Mouse (Mus musculus) cortical plate, adult 2 months (tissue): ENCODE data around the gene Cdh15. TPM values are rescaled to one million over a fixed set of nuclear protein-coding genes. Genes with fewer than 3 reads are reported as not detected.

Experiments used
- H3K27ac ChIP-seq: fragments of 200-500 bp; 2 replicates; pipeline ENCODE4 v1.5.1; 2012; ENCODE audit warnings: low read length, control low read depth, inconsistent platforms; ENCODE audit not compliant: insufficient read depth
- H3K4me1 ChIP-seq: fragments of 200-500 bp; 2 replicates; pipeline ENCODE4 v1.6.1; 2011; ENCODE audit warnings: low read length; ENCODE audit not compliant: control insufficient read depth, insufficient read depth
- H3K4me3 ChIP-seq: fragments of 200-500 bp; 2 replicates; pipeline ENCODE4 v1.5.1; 2011; ENCODE audit warnings: mild to moderate bottlenecking, low read length, control low read depth; ENCODE audit not compliant: insufficient read depth
- CTCF ChIP-seq: fragments of 200-500 bp; IDR thresholded peaks from 2 replicates; pipeline ENCODE4 v1.5.1; 2011; ENCODE audit warnings: mild to moderate bottlenecking, control low read depth, low read length; ENCODE audit not compliant: insufficient read depth; ENCODE audit errors: extremely low read depth
- POLR2A ChIP-seq: fragments of 200-500 bp; IDR thresholded peaks from 2 replicates; pipeline ENCODE4 v1.6.1; 2011; ENCODE audit warnings: mild to moderate bottlenecking, low read length, control low read depth; ENCODE audit not compliant: insufficient read depth; ENCODE audit errors: extremely low read depth
- polyA plus RNA-seq: library from polyadenylated mRNA; depleted of rRNA; stranded (reverse); fragments of >200 nt; gene quantifications from 2 replicates; pipeline ENCODE4 v1.2.3, GENCODE M21; 2012

Cdh15 gene
- polyA plus RNA-seq, 1 experiment = 1.1 TPM

DNA sequence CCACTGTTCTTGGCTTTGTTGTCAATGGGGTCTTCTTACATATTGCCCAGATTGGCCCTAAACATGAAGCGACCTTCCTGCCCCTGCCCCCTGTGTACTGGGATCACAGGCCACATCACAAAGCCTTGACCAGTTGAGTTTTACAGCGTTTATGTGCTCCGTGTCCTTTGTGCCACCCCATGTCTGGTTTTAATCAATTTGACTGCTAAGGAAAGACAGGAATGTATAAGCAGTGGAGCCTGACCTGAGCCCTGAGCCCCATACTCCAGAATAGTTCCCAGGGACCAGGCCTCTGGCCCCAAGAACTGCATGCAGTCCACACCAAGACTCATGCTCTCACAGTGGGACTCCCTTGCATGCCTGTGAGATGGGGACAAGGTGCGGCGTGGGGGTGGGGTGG, 27.4 kb downstream of the Cdh15 start:
- Histone ChIP-seq H3K4me3 (no peak overlapping the region), H3K4me1 (no peaks in the 10 kb centered on the region), H3K27ac (no peak overlapping the region)
- TF ChIP-seq CTCF (no peak), POLR2A (no peak)

DNA sequence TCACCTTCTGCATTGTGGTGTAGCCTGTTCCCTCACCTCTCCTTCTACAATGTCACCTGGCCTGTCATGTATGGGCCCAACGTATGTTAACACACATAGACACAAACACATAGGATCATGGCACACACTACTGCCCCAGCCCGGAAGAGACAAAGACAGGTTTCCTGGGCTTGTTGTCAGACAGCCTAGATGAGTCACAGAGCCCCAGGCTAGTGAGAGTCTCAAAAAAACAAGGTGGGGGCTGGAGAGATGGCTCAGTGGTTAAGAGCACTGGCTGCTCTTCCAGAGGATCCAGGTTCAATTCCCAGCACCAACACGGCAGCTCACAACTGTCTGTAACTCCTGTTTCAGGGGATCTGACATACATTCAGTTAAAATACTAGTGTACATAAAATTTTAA, 30.5 kb downstream of the Cdh15 start:
- Histone ChIP-seq H3K4me3 (no peak overlapping the region), H3K27ac (no peak overlapping the region), H3K4me1 (no peaks in the 10 kb centered on the region)
- TF ChIP-seq CTCF (no peak), POLR2A (no peak)

DNA sequence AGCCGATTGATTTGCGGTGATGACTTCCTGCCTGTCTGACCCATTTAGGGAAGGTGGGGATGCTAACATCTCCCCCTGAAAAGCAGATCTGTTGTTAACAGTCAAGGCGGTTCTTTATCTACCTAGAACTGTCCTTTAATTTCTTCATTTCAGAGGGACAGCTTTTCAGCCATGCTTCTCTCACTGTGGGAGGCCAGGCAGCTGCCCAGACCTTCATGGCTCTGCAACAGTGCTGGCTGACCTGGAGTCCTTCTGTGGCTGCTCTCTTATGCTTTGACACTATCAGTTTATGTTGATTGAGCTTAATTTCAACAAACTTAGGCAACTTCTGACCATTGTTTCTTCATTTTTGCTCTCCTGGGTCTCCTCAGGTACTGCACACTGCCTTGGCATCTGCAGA, 32.5 kb downstream of the Cdh15 start:
- no peaks in the 10 kb centered on the region for H3K4me1 ChIP-seq
- TF ChIP-seq POLR2A (no peak), CTCF (no peak)
- H3K27ac ChIP-seq = no peak overlapping the region
- no peak overlapping the region for H3K4me3 ChIP-seq

DNA sequence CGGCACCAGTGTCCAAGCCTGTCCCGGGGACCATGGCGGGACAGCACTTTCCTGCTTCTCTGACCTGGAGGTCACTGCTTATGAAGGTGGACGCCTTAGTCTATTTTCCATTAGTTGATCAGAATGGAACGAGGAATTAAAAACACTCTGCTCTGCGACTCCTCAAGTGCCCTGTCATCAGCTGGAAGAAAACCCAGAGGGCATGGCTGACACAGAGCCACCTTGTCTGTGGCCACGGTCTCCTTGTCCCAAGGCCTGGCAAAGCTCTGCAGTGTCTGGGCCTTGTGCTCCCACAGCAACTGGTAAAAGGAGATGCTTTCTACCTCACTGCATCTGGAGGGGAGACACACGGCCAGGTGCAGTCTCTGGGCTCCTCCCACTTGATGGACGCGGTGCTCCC, 35.9 kb downstream of the Cdh15 start:
- H3K4me1 ChIP-seq = no peaks in the 10 kb centered on the region
- H3K27ac ChIP-seq = no peak overlapping the region
- H3K4me3 ChIP-seq = no peak overlapping the region
- TF ChIP-seq POLR2A = no peak
- no peak for TF ChIP-seq CTCF

DNA sequence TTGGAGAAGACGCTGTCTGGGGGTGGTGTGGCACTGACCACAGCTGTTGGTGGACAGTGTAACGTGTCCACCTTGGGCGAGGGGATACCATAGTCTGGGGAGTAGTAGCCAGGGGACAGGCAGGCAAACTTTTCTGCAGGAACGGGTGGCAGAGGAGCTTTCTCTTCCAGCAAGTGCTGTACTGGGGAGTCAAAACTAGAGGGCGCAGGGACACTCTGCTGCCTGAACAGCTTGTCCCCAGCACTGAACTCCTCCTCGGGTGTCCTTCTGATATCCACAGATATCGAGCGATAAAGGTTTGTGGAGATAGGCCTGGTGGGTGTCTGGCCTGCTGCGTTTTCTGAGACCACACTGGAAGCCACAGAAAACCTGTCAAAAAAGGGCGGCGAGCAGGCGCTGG, 43.7 kb downstream of the Cdh15 start:
- Histone ChIP-seq H3K27ac (no peak overlapping the region), H3K4me1 (no peaks in the 10 kb centered on the region), H3K4me3 (no peak overlapping the region)
- TF ChIP-seq POLR2A (no peak), CTCF (0 out of 2 replicates have a peak, but pooled peaks have one; percentile 7)

DNA sequence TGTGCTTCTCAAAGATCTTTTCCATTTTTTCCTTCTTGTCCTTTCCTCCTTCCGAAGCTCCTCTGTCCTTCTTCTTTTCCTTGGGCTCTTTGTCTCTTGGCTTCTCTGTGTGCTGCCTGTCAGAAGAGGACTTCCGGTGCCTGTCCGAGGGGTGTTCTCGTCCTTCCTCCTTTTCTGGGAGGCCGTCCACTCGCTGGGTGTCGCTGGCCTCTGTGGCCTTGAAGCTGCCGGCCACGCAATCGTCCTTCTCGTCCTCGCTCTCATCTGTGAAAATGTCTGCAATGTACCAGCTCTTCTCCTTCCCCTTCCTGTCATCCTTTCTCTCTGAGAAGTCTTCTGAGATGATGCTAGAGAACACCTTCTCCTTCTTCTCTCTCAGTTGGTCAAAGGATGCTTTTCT, 45.7 kb downstream of the Cdh15 start:
- H3K27ac ChIP-seq = no peak overlapping the region
- no peak overlapping the region for H3K4me3 ChIP-seq
- TF ChIP-seq POLR2A = no peak
- TF ChIP-seq CTCF = no peak
- no peaks in the 10 kb centered on the region for H3K4me1 ChIP-seq

DNA sequence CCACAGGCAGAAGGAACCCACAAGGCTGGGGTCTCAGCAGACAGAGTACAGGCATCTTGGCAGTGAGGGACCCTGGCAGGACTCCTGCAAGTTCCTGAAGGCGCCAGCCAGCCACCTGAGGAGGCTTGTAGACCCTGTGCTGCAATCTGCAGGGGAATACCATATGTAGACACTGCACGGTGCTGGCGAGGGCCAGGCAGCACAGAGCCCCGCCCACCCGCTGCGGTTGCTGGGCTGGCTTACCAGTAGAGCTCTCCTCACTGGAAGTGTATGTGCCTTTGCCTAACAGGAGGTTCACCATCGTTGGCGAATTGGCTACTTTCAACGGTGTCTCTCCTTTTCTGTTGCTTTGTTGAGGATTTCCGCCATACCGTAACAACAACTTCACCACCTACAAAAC, 48.6 kb downstream of the Cdh15 start:
- TF ChIP-seq CTCF (no peak), POLR2A (no peak)
- no peak overlapping the region for H3K27ac ChIP-seq

DNA sequence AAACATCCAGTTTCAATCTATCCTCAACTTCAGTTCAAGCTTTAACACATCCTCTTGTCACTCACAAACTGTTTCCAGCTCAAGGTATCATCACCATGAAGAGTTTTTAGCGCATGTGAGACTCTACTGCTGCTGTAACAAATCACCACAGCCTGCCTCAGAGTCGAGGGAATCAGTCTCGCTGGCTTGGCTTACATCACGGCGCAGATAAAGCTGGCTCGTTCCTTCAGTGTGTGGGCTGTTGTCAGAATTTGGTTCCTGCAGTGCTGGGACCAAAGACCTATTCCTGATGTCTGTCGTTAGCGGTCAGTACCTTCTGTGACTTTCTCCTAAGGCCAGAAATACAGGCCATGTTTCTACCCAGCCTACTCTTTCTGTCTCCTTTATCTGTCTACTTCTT, 49.4 kb downstream of the Cdh15 start:
- Histone ChIP-seq H3K27ac (no peak overlapping the region), H3K4me3 (no peak overlapping the region)
- TF ChIP-seq POLR2A = no peak
- no peak for TF ChIP-seq CTCF

More for the DNA sequence above, 48.6 kb downstream of the Cdh15 start:
- Histone ChIP-seq H3K4me3 (no peak overlapping the region), H3K4me1 (peaks cover 6% of the 10 kb centered on the region; the same call in 1 of the 2 replicates)

DNA sequence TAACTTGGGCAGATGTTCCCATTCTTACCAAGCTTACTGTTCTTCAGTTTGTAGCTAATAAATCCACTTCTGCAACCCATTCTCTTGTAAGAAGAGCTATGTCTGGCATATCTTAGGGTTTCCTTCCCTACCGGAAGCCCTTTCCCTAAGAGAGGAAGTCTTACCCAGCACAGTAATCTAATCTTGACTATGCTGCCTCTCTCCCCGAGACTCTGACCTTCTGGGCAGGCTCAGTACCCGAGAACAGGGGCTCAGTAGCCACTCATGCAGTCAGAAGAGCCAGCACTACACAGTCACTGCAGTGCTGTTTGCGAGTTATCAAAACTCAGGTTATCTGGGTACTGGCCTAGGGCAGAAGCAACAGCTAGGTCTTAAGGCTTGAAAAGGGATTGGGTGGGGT, 50.3 kb downstream of the Cdh15 start:
- Histone ChIP-seq H3K27ac (no peak overlapping the region), H3K4me1 (peaks cover 12% of the 10 kb centered on the region), H3K4me3 (no peak overlapping the region)
- TF ChIP-seq CTCF (no peak), POLR2A (no peak)

More for the DNA sequence above, 49.4 kb downstream of the Cdh15 start:
- H3K4me1 ChIP-seq = peaks cover 10% of the 10 kb centered on the region; the same call in 1 of the 2 replicates

DNA sequence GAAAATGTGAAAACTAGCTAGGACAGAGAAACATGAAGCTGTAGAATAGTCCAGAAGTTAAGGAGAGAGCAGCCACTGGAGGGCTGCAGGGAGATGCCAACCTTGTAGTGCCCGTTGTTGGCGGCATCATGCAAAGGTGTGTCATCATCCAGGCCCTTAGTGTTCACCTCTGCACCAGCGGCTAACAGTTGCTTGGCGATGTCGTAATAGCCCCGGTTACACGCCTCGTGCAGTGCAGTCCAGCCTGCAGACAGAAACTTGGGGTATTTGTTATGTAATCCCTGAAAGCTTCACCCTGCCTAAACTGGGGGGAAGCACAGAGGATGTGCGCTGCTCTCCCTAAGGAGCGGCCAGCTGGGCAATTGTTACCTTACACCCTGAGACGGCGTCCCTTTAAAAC, 50.7 kb downstream of the Cdh15 start:
- no peak overlapping the region for H3K27ac ChIP-seq
- H3K4me3 ChIP-seq = no peak overlapping the region
- TF ChIP-seq POLR2A = no peak
- TF ChIP-seq CTCF = no peak
- H3K4me1 ChIP-seq = peaks cover 12% of the 10 kb centered on the region
